ENCODE assay signal across 27 mouse cellular contexts in genomic region chr1:181466040-181466439, GRCm38 (mm10). TPM values are rescaled to one million over a fixed set of nuclear protein-coding genes. Genes with fewer than 3 reads are reported as not detected.
DNase-seq lines count a peak whose midpoint lies in the region; ATAC-seq and TF ChIP-seq lines count a peak whose summit lies in the region.
"Had no signal": no experiment of that assay in that cellular context is flagged by ENCODE, and none has a peak within 500 bp of the region (broad histone marks: within the 10 kb centered on the region; RNA-seq: fewer than 3 reads in every experiment).

No protein-coding gene starts in this region.

- H3K36me3 ChIP-seq in forebrain, embryonic 13.5 days (ENCODE audit: poor library complexity, severe bottlenecking), result no peaks in the 10 kb centered on the region
- no peaks in the 10 kb centered on the region for H3K36me3 ChIP-seq in forebrain, embryonic 11.5 days (ENCODE audit: control insufficient read depth, insufficient read depth, low read length)
- no peaks in the 10 kb centered on the region for H3K36me3 ChIP-seq in heart, embryonic 13.5 days
- no peaks in the 10 kb centered on the region for H3K36me3 ChIP-seq in kidney, adult 2 months (ENCODE audit: control insufficient read depth, insufficient read depth, low read length)
- no peaks in the 10 kb centered on the region for H3K36me3 ChIP-seq in midbrain, embryonic 10.5 days
- H3K36me3 ChIP-seq in midbrain, embryonic 11.5 days (ENCODE audit: control insufficient read depth, insufficient read depth, low read length), result no peaks in the 10 kb centered on the region
- H3K36me3 ChIP-seq: hindbrain, embryonic 13.5 days; kidney, embryonic 15.5 days; limb, embryonic 13.5 days; liver, embryonic 13.5 days; midbrain, embryonic 13.5 days; neural tube, embryonic 13.5 days had no signal

- DNase-seq in forebrain, embryonic 11.5 days (ENCODE audit: low spot score), result no peak
- DNase-seq in heart, postnatal 14 days, result no peak
- peak; percentile 13 for DNase-seq in kidney, adult 2 months
- no peak for DNase-seq in kidney, adult 8-10 months
- DNase-seq in midbrain, embryonic 10.5 days (ENCODE audit: low spot score), result no peak
- no peak for DNase-seq in midbrain, embryonic 11.5 days (ENCODE audit: low spot score, missing footprints)
- DNase-seq: adrenal gland, adult 2 months; adrenal gland, postnatal 36 days; cerebellum, adult 8-10 months; gastrocnemius, postnatal 10 days; liver, embryonic 13.5 days; lung, adult 18-20 months had no signal

- 83% methylated on average over 6 of the region's 6 CpGs for WGBS in forebrain, embryonic 13.5 days
- 93% methylated on average over 6 of the region's 6 CpGs for WGBS in forebrain, embryonic 11.5 days
- 85% methylated on average over 6 of the region's 6 CpGs for WGBS in heart, embryonic 13.5 days
- WGBS in kidney, adult 2 months, result 84% methylated on average over 6 of the region's 6 CpGs
- WGBS in midbrain, embryonic 10.5 days, result 92% methylated on average over 6 of the region's 6 CpGs
- 93% methylated on average over 6 of the region's 6 CpGs for WGBS in midbrain, embryonic 11.5 days

- H3K27me3 ChIP-seq in forebrain, embryonic 13.5 days, result no peaks in the 10 kb centered on the region
- no peaks in the 10 kb centered on the region for H3K27me3 ChIP-seq in forebrain, embryonic 11.5 days (ENCODE audit: control insufficient read depth, insufficient read depth, low read length)
- 0 out of 2 replicates have a peak, but pooled peaks cover 4% of the 10 kb centered on the region for H3K27me3 ChIP-seq in heart, embryonic 13.5 days (replicated peaks)
- no peaks in the 10 kb centered on the region for H3K27me3 ChIP-seq in kidney, adult 2 months (replicated peaks; ENCODE audit: control insufficient read depth, insufficient read depth, low read length)
- H3K27me3 ChIP-seq in midbrain, embryonic 10.5 days (ENCODE audit: low read depth, poor library complexity, severe bottlenecking), result no peaks in the 10 kb centered on the region
- no peaks in the 10 kb centered on the region for H3K27me3 ChIP-seq in midbrain, embryonic 11.5 days (ENCODE audit: control insufficient read depth, insufficient read depth, low read length)
- H3K27me3 ChIP-seq: CH12.LX; hindbrain, embryonic 13.5 days; kidney, embryonic 15.5 days; liver, embryonic 13.5 days; midbrain, embryonic 13.5 days; neural tube, embryonic 13.5 days had no signal

- H3K4me1 ChIP-seq in forebrain, embryonic 13.5 days, result 0 out of 2 replicates have a peak, but pooled peaks cover 3% of the 10 kb centered on the region
- H3K4me1 ChIP-seq in forebrain, embryonic 11.5 days (replicated peaks; ENCODE audit: control insufficient read depth, insufficient read depth, low read length), result no peaks in the 10 kb centered on the region
- peaks cover 29% of the 10 kb centered on the region for H3K4me1 ChIP-seq in heart, embryonic 13.5 days
- no peaks in the 10 kb centered on the region for H3K4me1 ChIP-seq in kidney, adult 2 months (ENCODE audit: control insufficient read depth, insufficient read depth, low read length)
- 0 out of 2 replicates have a peak, but pooled peaks cover 6% of the 10 kb centered on the region for H3K4me1 ChIP-seq in midbrain, embryonic 10.5 days
- no peaks in the 10 kb centered on the region for H3K4me1 ChIP-seq in midbrain, embryonic 11.5 days (ENCODE audit: control insufficient read depth, insufficient read depth, low read length)
- H3K4me1 ChIP-seq: midbrain, embryonic 13.5 days had no signal

- H3K9me3 ChIP-seq in forebrain, embryonic 13.5 days (replicated peaks), result peaks cover 2% of the 10 kb centered on the region; the same call in 1 of the 2 replicates
- no peaks in the 10 kb centered on the region for H3K9me3 ChIP-seq in forebrain, embryonic 11.5 days (ENCODE audit: control insufficient read depth, low read length)
- peaks cover 7% of the 10 kb centered on the region; the same call in 1 of the 2 replicates for H3K9me3 ChIP-seq in heart, embryonic 13.5 days
- H3K9me3 ChIP-seq in midbrain, embryonic 10.5 days (replicated peaks), result peaks cover 7% of the 10 kb centered on the region; the same call in 1 of the 2 replicates
- no peaks in the 10 kb centered on the region; the same call in 1 of the 2 replicates for H3K9me3 ChIP-seq in midbrain, embryonic 11.5 days (ENCODE audit: control insufficient read depth, low read length)
- H3K9me3 ChIP-seq: kidney, embryonic 15.5 days; liver, embryonic 13.5 days had no signal

- H3K4me2 ChIP-seq in forebrain, embryonic 13.5 days, result no peak overlapping the region
- H3K4me2 ChIP-seq in forebrain, embryonic 11.5 days (ENCODE audit: low read depth, low read length, severe bottlenecking), result no peak overlapping the region
- no peak overlapping the region for H3K4me2 ChIP-seq in heart, embryonic 13.5 days
- no peak overlapping the region for H3K4me2 ChIP-seq in midbrain, embryonic 11.5 days
- H3K4me2 ChIP-seq: hindbrain, embryonic 13.5 days; kidney, embryonic 15.5 days; limb, embryonic 13.5 days; liver, embryonic 13.5 days; midbrain, embryonic 13.5 days; neural tube, embryonic 13.5 days had no signal

- intact Hi-C loops in heart, postnatal 14 days (cut with DNase I), result no loop called here

- H3K4me3 ChIP-seq in forebrain, embryonic 13.5 days, result no peak overlapping the region
- H3K4me3 ChIP-seq in forebrain, embryonic 11.5 days (ENCODE audit: low read depth, low read length), result no peak overlapping the region
- H3K4me3 ChIP-seq in heart, embryonic 13.5 days, result no peak overlapping the region
- no peak overlapping the region for H3K4me3 ChIP-seq in kidney, adult 2 months (ENCODE audit: insufficient read depth, low read depth, low read length)
- no peak overlapping the region for H3K4me3 ChIP-seq in midbrain, embryonic 10.5 days
- H3K4me3 ChIP-seq in midbrain, embryonic 11.5 days (ENCODE audit: low read depth, low read length), result no peak overlapping the region
- H3K4me3 ChIP-seq: hindbrain, embryonic 13.5 days; kidney, embryonic 15.5 days; limb, embryonic 13.5 days; liver, embryonic 13.5 days; midbrain, embryonic 13.5 days; neural tube, embryonic 13.5 days had no signal

- no peak for TF ChIP-seq CTCF in kidney, adult 2 months (conservative IDR thresholded peaks at IDR 0.05; ENCODE audit: insufficient read depth, insufficient read length, low read depth, low read length)

- no peak overlapping the region for H3K27ac ChIP-seq in forebrain, embryonic 13.5 days
- H3K27ac ChIP-seq in forebrain, embryonic 11.5 days (ENCODE audit: low read depth, low read length), result no peak overlapping the region
- peak overlapping the region; percentile 61 for H3K27ac ChIP-seq in heart, embryonic 13.5 days (replicated peaks)
- no peak overlapping the region for H3K27ac ChIP-seq in kidney, adult 2 months (ENCODE audit: insufficient read depth, low read depth, low read length)
- H3K27ac ChIP-seq in midbrain, embryonic 10.5 days (replicated peaks), result 0 out of 2 replicates have a peak overlapping the region, but pooled peaks have one; percentile 33
- H3K27ac ChIP-seq in midbrain, embryonic 11.5 days (ENCODE audit: low read depth, low read length), result no peak overlapping the region
- H3K27ac ChIP-seq: hindbrain, embryonic 13.5 days; kidney, embryonic 15.5 days; limb, embryonic 13.5 days; liver, embryonic 13.5 days; midbrain, embryonic 13.5 days; neural tube, embryonic 13.5 days had no signal

- ATAC-seq in forebrain, embryonic 13.5 days, result peak; percentile 16; the same call in 1 of the 2 replicates
- ATAC-seq in forebrain, embryonic 11.5 days (replicated peaks; ENCODE audit: low FRiP score), result no peak
- ATAC-seq in heart, embryonic 13.5 days (ENCODE audit: extremely low read depth, insufficient number of reproducible peaks, low FRiP score, low TSS enrichment), result no peak
- no peak for ATAC-seq in midbrain, embryonic 11.5 days (ENCODE audit: low FRiP score)
- ATAC-seq: activated CD4-positive, CD25-positive, alpha-beta regulatory T cell, adult 4 months; intestine, postnatal 0 days; midbrain, embryonic 13.5 days had no signal

- no peak for TF ChIP-seq POLR2A in kidney, adult 2 months (IDR thresholded peaks at IDR 0.05; ENCODE audit: low read depth, low read length)

- no peak overlapping the region for H3K9ac ChIP-seq in forebrain, embryonic 13.5 days
- H3K9ac ChIP-seq in forebrain, embryonic 11.5 days (ENCODE audit: low read length), result no peak overlapping the region
- H3K9ac ChIP-seq in heart, embryonic 13.5 days, result no peak overlapping the region
- H3K9ac ChIP-seq in midbrain, embryonic 11.5 days (ENCODE audit: low read length), result no peak overlapping the region
- H3K9ac ChIP-seq: hindbrain, embryonic 13.5 days; kidney, embryonic 15.5 days; limb, embryonic 13.5 days; liver, embryonic 13.5 days; midbrain, embryonic 13.5 days; neural tube, embryonic 13.5 days had no signal

RNA-seq across cellular contexts. Expression of gene Ccdc121, which starts 45.2 kb away (rescaled TPM):
- not detected in 2 replicates for polyA plus RNA-seq in forebrain, embryonic 13.5 days (2015; fragmentation: Nextera tagmentation; extraction: Ambion mirVana)
- polyA plus RNA-seq in forebrain, embryonic 11.5 days (2014; fragmentation: Nextera tagmentation; extraction: Ambion mirVana), result not detected in 2 replicates
- polyA plus RNA-seq in heart, embryonic 13.5 days (2015; fragmentation: Nextera tagmentation; extraction: Ambion mirVana), result 0.20 and 0.28 TPM in 2 replicates
- not detected for total RNA-seq in heart, postnatal 14 days (2021)
- not detected in 2 replicates for polyA plus RNA-seq in kidney, adult 2 months (2012; rRNA removed)
- polyA plus RNA-seq in midbrain, embryonic 10.5 days (2016; fragmentation: Nextera tagmentation; extraction: Ambion mirVana), result 0.09 TPM in 1 of 2 replicates, not detected in the other
- not detected in 2 replicates for polyA plus RNA-seq in midbrain, embryonic 11.5 days (2014; fragmentation: Nextera tagmentation; extraction: Ambion mirVana)
- total RNA-seq: adrenal gland, adult 2 months; adrenal gland, postnatal 36 days; CH12.LX; ES-E14; gastrocnemius, postnatal 10 days; heart, postnatal 36 days; megakaryocyte, adult 5-6 weeks had no signal
- polyA plus RNA-seq: activated CD4-positive, CD25-positive, alpha-beta regulatory T cell, adult 4 months; adrenal gland, adult 2 months; C2C12; embryonic facial prominence, embryonic 11.5 days; hindbrain, embryonic 13.5 days; intestine, postnatal 0 days; liver, embryonic 13.5 days; midbrain, embryonic 13.5 days; neural tube, embryonic 13.5 days had no signal

Comparison
In these comparisons a context has a peak if more than half of its experiments do, and no peak if none do; other contexts are left out.
1. H3K27ac ChIP-seq: peak in heart, embryonic 13.5 days (single experiment) and midbrain, embryonic 10.5 days (single experiment); none in forebrain, embryonic 13.5 days (single experiment), forebrain, embryonic 11.5 days (single experiment), kidney, adult 2 months (single experiment) and midbrain, embryonic 11.5 days (single experiment).